Mouse (Mus musculus): Measurements from ENCODE around the gene Dpf1.

DNA sequence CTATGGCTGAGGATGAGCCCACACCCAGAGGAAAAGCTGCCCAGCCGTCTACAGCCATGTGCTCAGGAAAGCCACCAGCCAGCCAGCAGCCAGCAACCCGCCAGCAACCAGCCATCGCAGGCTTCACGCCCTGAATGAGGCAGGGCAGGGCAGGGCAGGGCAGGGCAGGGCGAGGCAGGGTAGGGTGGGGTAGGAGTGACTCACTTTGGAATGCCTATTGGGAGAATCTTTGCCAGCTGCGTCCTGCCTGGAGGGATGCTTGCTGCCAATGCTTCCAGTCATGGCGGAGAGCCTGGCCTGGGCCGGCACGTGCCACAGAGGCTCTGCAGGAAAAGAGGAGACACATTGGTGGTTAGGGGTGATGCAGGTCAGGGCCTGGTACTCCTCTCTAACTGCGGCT is 46.7 kb downstream of the Dpf1 start:
- TF ChIP-seq POLR2A (IDR thresholded peaks at IDR 0.05; ENCODE audit: borderline replicate concordance, low read depth, low read length): no peak
- TF ChIP-seq CTCF (IDR thresholded peaks at IDR 0.05; ENCODE audit: low read depth, low read length): no peak
